Mouse (Mus musculus) ES-Bruce4 (cell line): ENCODE results near the gene Rad9b.

ENCODE experiments used
- CTCF ChIP-seq: IDR thresholded peaks from one replicate; pipeline ENCODE4 v1.8.1; 2011; ENCODE audit warnings: low read depth, low read length
- POLR2A ChIP-seq: IDR thresholded peaks from one replicate; pipeline ENCODE4 v1.8.1; 2011; ENCODE audit warnings: low read length; ENCODE audit not compliant: insufficient read depth

GRCm38 (mm10) chr5:122320205-122320781 lies 33.7 kb downstream of the Rad9b start:
- TF ChIP-seq CTCF (no peak), POLR2A (no peak)
